Mouse (Mus musculus) spleen, adult 2 months (tissue): ENCODE results near the gene Zfp688.

Experiments used
- CTCF ChIP-seq: fragments of 200-500 bp; IDR thresholded peaks from 2 replicates; pipeline ENCODE4 v1.5.1; 2011; ENCODE audit warnings: mild to moderate bottlenecking, inconsistent platforms; ENCODE audit not compliant: insufficient read depth, insufficient read length, insufficient replicate concordance; ENCODE audit errors: extremely low read depth
- POLR2A ChIP-seq: fragments of 200-500 bp; IDR thresholded peaks from 2 replicates; pipeline ENCODE4 v1.6.1; 2011; ENCODE audit warnings: low read depth, low read length, inconsistent platforms

DNA sequence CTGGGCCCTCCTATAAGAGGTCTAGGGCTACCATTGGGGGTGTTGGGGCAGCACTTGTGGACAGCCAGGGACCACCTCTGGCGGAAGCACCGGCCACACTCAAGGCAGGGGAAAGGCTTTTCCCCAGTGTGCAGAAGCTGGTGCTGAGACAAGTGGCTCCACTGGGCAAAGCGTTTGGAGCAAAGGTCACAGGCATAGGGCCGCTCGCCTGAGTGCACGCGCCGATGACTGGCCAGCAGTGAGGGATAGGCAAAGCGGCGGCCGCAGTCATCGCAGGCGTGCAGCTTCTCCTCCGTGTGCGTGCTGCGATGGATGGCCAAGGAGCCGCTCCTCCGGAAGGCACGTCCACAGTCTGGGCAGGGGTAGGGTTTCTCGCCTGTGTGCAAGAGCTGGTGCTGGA lies 22.1 kb upstream of the Zfp688 start:
- TF ChIP-seq POLR2A (no peak), CTCF (no peak)
